Mouse (Mus musculus) layer of hippocampus, postnatal 25 days (tissue): ENCODE measurements around the gene Sec24a. TPM values are rescaled to one million over a fixed set of nuclear protein-coding genes. Genes with fewer than 3 reads are reported as not detected.
"Not testable (repeated sequence)": the region's sequence is repeated elsewhere in the genome, so short reads cannot be mapped to it uniquely, and the experiment has no call there.

Experiments
- DNase-seq, 2 experiments: peaks; one replicate each; pipeline ENCODE4 v3.0.0; 2022; ENCODE audit warnings: mixed read lengths in 2 of 2, low spot score in 1 of 2; ENCODE audit errors: extremely low spot score in 1 of 2
- total RNA-seq, 2 experiments: library from RNA; stranded (reverse); gene quantifications; 2 replicates each; pipeline ENCODE4 v1.2.3; 2021

Gene Sec24a
- total RNA-seq, 2 experiments from 2014 or later = 15.3 to 22.0 TPM

- DNase-seq = not testable (repeated sequence)
Measured at GRCm38 (mm10) chr11:51690597-51690996, 72.8 kb downstream of the Sec24a start.

GRCm38 (mm10) chr11:51689343-51689742, 74.1 kb downstream of the Sec24a start:
- no peak for DNase-seq

DNA sequence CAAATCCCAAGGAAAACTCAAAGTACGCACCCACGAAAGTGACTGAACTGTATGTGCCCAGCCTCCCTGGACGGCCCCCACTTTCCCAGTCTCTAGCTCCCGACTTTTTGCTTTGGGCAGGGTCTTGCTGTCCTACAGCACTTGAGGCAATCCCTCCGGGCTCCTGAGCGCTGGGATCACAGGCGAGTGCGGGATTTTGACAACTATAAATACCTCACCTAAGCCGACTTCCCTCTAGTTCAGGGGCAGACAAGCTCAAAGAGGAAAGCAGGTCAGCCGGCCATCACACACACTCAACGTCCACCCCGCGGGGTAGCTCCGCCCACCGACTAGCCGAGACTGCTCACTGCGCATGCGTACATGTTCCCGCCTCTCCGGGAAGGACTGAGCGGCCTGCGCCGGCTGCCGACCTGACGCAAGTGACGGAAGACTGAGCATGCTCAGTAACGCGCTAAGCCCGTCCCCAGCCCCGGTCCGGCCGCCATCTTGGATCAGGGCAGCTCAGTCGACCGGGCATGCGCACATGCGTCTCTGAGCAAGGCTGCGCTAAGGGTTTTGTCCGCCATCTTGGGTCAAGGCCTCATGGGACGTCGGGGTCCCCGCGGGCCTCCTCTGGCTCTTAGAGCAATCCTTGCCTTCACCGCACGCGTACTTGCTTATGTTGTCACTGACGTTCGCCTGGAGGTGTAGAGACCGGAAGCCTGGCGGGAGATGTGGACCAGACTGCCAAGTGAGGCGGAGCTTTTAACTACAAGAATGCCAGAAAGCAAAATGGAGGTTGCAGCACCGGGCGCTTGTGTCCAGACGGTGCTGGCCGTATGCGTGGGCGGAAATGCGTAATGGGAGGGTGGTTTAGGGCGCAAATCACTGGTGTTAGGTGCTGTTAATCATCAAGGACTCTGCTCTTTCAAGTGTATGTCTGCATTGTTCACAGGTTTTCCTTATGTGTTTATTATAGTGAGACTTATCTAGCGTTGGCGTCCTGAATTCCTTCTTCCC, 74.8 kb downstream of the Sec24a start, which contains the start of gene 0610009B22Rik:
TSS of gene 0610009B22Rik (minus strand) at position 545 of the 999 bp plus-strand sequence.
- DNase-seq = peak; percentile 96 to 99

DNA sequence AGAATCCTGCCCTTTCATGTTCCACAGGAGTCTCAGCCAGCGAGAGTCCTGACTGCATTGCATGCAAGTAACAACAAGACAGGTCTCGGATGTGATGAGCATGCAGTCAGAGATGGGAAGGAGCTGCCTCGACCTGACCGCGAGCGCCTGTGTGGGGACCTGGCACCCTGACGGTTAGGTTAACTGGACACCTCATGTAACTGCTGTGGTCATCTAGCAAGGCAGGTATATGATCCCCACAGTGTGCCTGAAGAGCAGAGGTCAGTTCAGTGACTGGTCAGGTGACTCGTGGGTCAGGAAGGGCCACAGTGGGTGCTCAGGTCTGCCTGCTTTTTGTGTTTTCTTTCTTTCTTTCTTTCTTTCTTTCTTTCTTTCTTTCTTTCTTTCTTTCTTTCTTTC, 81.5 kb downstream of the Sec24a start:
- DNase-seq = no peak

- peak; percentile 77 to 98 for DNase-seq
Measured at GRCm38 (mm10) chr11:51681324-51681975, 82.0 kb downstream of the Sec24a start.

GRCm38 (mm10) chr11:51679466-51679865, 84.0 kb downstream of the Sec24a start:
- DNase-seq = no peak

- DNase-seq = no peak
Measured at GRCm38 (mm10) chr11:51677737-51678418, 85.6 kb downstream of the Sec24a start.

DNA sequence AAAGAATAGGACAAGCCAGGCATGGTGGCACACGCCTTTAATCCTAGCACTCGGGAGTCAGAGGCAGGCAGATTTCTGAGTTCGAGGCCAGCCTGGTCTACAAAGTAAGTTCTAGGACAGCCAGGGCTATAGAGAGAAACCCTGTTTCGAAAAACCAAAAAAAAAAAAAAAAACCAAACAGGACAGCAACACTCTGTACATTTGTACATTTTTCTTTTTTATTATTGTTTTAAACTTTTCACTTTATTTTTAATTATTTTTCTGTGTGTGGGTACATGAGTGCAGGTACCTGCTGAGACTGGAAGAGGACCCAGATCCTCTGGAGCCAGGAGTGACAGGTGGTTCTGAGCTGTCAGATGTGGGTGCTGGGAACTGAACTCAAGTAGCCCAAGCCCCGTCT, 88.0 kb downstream of the Sec24a start:
- DNase-seq = no peak

GRCm38 (mm10) chr11:51673291-51673690, 90.1 kb downstream of the Sec24a start:
- no peak for DNase-seq

DNA sequence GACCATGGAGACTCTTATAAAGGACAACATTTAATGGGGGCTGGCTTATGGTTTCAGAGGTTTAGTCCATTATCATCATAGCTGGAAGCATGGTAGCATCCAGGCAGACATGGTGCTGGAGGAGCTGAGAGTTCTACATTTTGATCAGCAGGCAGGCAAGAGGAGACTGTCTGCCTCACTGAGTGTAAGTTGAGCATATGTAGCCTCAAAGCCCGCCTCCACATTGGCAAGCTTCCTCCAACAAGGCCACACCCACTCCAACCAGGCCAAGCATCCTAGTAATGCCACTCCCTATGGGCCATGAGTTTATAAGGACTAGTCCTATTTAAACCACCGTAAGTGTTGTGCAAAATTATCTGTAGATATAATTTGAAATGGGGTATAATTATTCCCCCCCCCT, 92.1 kb downstream of the Sec24a start:
- DNase-seq = no peak

DNA sequence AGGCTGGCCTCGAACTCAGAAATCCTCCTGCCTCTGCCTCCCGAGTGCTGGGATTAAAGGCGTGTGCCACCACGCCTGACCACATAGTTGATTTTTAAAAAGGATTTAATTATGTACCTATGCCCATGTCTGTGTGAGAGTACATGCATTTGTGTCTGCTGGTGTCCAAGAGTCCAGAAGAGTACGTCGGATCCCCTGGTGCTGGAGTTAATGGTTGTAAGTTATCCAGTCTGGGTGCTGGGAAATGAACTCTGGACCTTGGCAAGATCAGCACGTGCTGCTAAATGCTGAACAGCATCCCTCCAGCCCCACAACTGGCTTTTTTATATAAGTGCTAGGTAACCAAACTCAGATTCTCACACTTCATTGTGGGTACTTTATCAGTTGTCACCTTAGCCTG, 92.6 kb downstream of the Sec24a start:
- DNase-seq = no peak

GRCm38 (mm10) chr11:51664747-51665146, 98.7 kb downstream of the Sec24a start:
- DNase-seq = not testable (repeated sequence)

DNA sequence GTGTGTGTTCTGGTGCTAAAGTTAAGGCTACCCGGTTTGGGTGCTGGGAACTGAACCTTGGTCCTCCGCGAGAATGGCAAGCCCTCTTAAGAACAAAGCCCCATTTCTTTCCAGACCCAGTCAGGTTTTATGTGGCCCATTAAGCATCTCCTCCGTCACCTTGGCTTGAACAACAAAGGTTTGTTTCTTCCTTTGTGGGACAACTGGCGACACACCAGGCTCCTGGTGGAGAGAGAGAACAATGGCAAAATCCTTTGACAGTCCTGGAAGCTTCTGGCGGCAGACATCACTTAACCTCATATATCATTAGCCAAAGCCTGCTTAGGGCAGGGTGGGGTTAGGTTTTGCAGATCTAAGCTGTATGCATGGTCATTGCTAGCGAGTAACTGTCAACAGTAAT, 100.8 kb downstream of the Sec24a start:
- no peak for DNase-seq

- DNase-seq = no peak
Measured at GRCm38 (mm10) chr11:51661867-51662365, 101.5 kb downstream of the Sec24a start.

DNA sequence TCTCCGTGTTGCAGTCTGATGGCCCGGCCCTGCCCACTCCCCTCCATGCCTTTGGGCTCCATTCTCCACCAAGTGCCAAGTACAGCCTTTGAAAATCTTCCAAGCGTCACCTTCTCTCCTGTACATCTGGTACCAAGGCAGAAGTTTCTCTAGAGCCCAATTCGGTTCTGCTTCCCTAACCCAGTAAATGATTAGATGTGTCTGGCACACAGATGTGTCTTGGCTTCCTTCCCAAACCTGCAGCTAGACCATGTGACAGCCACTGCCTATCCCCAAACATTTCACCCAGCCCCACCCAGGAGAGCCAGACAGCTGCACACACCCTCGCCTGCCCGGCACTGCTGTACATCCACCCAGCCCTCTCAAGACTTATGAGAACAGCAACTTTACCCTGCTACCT, 104.7 kb downstream of the Sec24a start:
- no peak for DNase-seq

DNA sequence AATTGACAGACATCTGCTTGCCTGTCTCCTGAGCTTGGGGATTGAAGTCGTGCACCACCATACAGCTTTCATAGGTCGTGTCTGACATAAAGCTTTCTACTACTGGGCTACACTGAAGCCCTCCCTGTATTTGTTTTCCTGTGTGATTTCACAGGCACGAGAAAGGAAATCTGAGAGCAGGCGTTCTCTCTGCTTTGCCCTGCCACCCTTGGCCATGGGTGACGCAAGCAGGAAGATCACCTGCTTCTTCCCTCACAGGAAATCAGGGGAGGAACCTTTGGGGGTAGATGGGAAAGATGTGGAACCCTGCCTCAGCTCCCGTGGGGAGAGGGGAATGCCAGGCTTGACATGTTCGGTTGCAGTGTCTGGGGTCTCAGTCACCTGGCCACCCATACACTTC, 105.1 kb downstream of the Sec24a start:
- DNase-seq = no peak

GRCm38 (mm10) chr11:51656798-51657521, 106.5 kb downstream of the Sec24a start:
- DNase-seq = no peak

- no peak for DNase-seq
Measured at GRCm38 (mm10) chr11:51654891-51655290, 108.5 kb downstream of the Sec24a start.

DNA sequence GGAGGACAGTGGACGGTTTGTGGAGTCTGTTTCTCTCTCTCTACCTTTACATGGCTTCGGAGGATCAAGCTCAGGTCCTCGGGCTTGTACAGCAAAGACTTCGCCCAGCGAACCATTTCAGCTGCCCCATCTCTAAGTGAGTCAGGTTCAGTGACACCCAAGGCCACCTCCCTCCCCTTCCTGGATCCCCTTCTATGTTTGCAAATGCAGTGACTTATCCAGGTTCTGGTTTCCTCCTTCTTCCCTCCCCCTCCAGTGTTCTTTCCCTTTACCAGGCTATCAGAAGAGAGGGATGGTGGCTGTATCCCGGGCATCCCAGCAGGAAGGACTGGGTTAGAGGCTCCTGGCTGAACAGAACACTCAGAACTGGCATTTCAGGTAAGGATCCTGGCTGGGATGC, 109.7 kb downstream of the Sec24a start:
- no peak for DNase-seq

- DNase-seq = no peak
Measured at GRCm38 (mm10) chr11:51652889-51653418, 110.5 kb downstream of the Sec24a start.
